Mouse (Mus musculus) fibroblast of lung, adult 2 months (primary cell): Measurements from ENCODE around the gene Gfm1.

Source experiments
- DNase-seq: peaks from one replicate; pipeline ENCODE4 v3.0.0-alpha.2; 2011; ENCODE audit warnings: low read depth

Gene Gfm1

GRCm38 (mm10) chr3:67497998-67498397 lies 68.1 kb downstream of the Gfm1 start:
- DNase-seq = no peak

GRCm38 (mm10) chr3:67498773-67499405 lies 69.0 kb downstream of the Gfm1 start:
- no peak for DNase-seq

GRCm38 (mm10) chr3:67499406-67499791 lies 69.5 kb downstream of the Gfm1 start:
- DNase-seq = no peak

GRCm38 (mm10) chr3:67503878-67504277 lies 74.0 kb downstream of the Gfm1 start:
- DNase-seq = no peak

DNA sequence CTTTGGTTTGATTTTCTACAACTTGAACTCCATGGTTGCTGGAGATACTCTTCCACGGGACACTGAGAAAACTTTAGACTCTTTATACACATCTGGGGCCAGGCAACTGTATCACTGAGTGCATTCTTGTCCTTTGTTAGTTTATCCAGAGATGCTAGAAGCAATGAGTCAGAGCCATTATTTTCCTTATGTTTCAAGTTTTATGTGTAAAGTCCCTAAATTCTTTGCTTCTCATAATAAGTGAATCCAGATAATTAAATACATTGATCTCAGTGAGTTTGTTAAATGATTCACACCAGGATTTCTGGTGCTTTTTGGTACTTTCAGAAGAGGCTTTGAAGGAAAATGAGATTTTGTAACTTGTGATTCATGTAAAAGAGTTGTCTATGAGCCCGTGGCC lies 75.4 kb downstream of the Gfm1 start:
- no peak for DNase-seq

- no peak for DNase-seq
Measured at GRCm38 (mm10) chr3:67508216-67508892, 78.5 kb downstream of the Gfm1 start.

DNA sequence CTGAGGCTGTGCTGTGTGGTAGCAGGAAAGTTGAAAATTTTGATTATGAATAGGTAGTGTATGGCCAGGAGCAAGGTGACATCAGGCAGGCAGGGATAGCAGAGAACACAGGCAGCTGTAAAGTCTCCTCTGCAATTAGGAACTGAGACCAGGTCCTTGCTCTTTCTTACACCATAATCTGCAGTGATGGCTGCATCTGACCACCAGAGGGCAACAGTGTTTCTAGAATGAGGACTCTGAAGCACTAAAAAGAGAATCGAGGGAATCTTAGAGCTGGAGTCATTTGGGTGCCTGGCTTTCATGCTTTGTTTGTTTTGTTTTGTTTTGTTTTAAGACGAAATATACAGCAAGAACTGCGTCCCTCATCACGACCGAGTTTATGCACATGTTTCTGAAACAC lies 82.9 kb downstream of the Gfm1 start:
- peak; percentile 69 for DNase-seq

GRCm38 (mm10) chr3:67514801-67515273 lies 84.9 kb downstream of the Gfm1 start:
- DNase-seq = no peak

DNA sequence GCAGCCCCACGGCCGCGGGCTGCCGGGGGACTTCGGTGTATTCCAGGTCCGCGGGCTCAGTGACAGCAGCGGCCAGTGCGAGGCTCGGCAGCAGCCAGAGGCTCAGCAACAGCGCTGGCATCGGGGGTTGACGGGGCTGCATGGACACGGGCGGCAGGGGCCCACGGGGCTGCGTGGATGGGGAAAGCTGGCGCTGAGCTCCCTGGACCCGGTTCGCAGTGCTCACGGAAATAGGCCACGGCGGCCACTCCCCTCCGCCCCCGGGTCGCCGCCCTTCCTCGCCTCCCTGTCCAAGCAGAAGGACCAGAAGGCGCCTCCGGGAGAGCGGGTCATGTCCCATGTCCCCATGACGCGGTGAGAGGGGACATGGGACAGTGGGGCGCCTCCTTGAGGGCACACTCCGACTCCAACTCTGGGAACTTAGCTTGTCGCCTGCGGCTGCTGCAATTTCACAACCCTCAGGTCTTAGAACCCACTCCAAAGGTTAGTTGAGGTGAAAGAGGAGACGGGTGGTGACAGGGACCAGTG lies 85.4 kb downstream of the Gfm1 start, which contains the start of gene Rarres1:
TSS of gene Rarres1 (minus strand) at position 250 of the 528 bp plus-strand sequence.
- no peak for DNase-seq

GRCm38 (mm10) chr3:67520568-67521143 lies 90.8 kb downstream of the Gfm1 start:
- DNase-seq = no peak

DNA sequence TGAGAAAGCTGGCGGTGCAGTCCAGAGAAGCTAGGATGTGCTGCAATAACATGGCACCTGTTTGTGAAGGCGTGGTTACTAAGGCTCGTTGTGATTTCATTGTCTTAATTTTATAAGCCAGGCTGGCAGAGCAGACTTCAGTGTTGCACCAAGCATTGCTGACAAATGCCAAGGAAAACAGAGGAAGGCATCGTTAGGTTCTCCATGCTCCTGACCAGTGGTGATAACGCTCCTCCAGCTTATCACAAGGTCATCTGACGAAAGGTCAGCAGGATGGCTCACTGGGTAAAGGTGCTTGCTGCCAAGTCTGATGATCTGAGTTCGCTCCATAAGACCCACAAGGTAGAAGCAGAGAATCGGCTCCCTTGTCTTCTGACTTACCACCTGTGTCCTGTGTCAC lies 92.8 kb downstream of the Gfm1 start:
- DNase-seq = no peak

DNA sequence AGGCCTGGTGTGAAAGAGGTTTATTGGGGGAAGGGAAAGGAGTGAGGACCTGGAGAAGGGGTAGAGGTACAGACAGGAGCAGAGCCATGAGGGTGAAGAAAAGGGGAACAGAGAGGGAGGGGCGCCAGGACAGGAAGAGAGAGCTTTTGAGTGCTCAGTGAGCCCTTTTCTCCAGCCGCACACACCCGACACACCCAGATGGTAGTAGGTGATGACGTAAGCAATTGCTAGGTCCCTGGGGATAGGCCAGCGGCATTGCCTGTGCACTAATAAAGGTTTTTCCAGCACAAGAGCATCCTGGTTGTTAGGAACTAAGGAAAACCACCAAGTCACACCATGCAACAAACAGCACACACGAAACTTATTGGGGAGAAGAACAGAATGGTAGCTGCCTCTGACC lies 94.9 kb downstream of the Gfm1 start:
- DNase-seq = no peak
